Mouse (Mus musculus): Measurements from ENCODE around the gene Vmn1r21.
"Not testable (repeated sequence)": the region's sequence is repeated elsewhere in the genome, so short reads cannot be mapped to it uniquely, and the experiment has no call there.

The Vmn1r21 gene

GRCm38 (mm10) chr6:57850286-57850685 lies at the start of gene Vmn1r21:
Gene Vmn1r21 (minus strand): TSS chr6:57850343.
- no peak for DNase-seq (ENCODE audit: low spot score)

DNA sequence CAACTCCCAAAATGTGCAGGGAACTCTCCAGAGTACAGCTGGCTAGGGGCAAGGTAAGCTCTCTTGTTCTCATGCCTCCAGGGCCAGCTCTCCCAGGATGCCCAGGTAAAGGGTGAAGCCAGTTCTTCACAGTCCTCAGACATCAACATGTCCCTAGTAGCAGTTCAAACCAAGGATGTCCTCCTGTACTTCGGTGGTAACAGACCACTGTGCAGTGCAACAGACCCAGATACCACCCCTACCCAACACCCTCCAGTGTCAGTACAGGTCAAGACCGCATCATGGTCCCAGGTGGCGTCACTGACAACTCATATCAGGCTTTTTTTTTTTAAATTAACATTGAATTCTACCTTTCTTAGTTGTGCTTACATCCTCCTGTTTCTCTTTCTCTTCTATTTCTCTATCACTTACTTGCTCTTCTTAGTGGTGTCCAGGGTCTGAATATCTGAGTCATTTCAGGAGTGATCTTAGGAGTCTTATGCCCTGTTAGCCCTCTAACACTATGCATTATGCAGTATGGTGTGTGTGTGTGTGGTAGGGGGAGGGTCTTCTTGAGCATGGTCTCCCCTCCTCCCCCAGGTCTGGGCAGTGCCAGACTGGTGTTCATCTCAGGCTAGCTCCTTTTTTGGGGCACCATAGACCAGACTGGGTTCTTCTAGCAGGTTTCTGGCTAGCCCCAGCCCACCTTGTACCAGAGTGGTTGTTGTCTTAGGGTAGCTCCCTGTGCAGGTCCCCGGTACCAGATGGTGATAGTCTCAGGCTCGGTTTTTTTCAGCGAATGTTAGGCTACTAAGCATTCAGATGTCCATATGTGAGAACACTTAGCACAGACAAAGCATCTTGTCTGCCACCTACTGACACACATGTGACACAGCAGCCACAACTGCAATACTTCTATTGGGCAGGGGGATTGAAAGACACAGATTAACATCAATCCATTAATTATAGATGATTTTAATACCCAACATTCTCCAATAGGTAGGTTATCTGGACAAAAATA lies 9.2 kb upstream of the Vmn1r21 start:
- no peak for DNase-seq (ENCODE audit: low spot score)

GRCm38 (mm10) chr6:57851177-57851576 lies 1.0 kb upstream of the Vmn1r21 start:
- DNase-seq (ENCODE audit: low spot score), result not testable (repeated sequence)

- no peak for DNase-seq (ENCODE audit: low spot score)
These were observed 10.3 kb downstream of the Vmn1r21 start for GRCm38 (mm10) chr6:57839693-57840408.

DNA sequence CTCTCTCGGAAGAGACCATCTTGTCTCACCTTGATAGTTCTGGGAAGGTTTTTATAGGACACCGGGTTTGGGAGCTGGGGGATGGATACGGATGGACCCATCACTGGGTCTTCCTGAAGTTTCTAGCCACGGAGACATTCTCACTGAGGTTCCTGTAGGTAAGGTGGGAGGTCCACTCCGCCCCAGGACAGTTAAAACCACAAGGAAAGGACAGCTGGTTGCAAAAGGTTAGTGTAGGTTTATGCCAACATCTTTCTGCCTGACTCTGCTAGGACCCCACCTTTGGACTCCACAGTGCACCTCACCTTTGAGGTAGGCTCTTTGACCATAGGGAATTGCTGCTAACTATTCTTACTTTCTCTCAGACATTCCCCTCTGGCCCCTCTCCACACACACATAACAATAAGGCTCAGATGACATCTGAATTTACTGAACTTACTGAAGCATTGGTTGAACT lies 24.9 kb downstream of the Vmn1r21 start:
- DNase-seq (ENCODE audit: low spot score), result no peak

GRCm38 (mm10) chr6:57824422-57825258 lies 25.5 kb downstream of the Vmn1r21 start, which contains the start of gene Vopp1:
Gene Vopp1 (minus strand): TSS chr6:57825159.
- peak; percentile 13 for DNase-seq (ENCODE audit: low spot score)

DNA sequence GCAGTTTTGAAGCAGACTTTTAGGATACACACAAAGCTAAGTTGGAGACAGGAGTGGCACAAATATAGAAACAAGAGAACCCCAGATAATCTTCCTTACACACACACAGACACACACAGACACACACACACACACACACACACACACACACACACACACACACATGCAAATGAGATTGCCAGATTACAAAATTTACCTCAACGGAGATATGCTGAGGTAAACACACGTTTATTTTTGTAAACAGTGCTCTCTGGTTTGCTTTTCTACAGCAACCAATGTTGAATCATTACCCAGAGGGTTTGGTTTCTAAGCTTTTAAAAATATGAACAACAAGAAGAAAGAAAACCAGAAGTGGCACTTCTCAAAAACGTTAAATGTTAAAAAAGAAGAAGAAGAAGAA lies 26.7 kb downstream of the Vmn1r21 start:
- no peak for DNase-seq (ENCODE audit: low spot score)

- no peak for DNase-seq (ENCODE audit: low spot score)
These were observed 27.3 kb downstream of the Vmn1r21 start for GRCm38 (mm10) chr6:57822648-57823410.

- no peak for DNase-seq (ENCODE audit: low spot score)
These were observed 35.7 kb downstream of the Vmn1r21 start for GRCm38 (mm10) chr6:57814436-57814940.

DNA sequence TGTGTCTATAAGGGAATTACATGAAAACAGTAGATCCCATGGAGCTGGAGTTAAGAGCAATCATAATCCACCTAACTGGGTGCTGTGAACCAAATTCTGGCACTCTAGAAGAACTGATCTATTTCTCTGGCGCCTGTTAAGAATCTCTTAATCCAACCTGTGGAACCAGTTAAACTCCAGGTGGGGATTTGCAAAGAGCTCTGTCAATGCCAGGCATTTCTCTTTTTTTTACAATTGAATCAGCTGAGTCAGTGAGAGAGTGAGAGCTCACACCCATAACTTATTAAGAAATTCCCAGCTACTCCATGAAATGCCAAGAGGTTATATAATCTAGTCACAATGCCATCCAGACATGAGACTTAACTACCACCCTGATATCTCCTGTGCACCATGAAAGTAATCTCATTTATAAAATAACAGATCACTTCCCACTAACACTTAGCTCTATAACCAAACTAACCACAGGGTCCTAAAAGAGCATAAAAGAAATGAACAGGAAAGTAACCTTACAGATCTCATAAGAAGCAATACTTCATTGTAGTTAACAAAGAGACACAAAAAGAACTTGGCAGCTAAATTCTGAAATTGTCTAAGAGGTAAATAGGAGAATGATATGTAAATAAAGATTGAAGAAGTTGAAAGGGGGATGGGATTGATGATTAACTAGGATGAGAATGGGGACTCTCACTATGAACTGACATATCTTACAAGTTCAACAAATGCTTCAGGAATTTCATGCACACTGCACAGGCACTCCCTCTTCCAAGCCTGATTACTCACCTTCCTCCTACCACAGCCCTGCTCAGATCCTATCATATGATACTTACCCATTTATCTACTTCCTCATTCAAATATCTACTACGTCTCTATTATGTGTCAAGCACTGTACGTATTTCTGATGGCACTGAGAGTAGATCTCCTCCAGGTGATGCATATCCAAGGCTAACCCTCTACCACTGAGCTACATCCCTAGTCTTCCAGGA lies 38.1 kb downstream of the Vmn1r21 start:
- no peak for DNase-seq (ENCODE audit: low spot score)

- DNase-seq (ENCODE audit: low spot score), result no peak
These were observed 44.7 kb downstream of the Vmn1r21 start for GRCm38 (mm10) chr6:57805218-57806069.

DNA sequence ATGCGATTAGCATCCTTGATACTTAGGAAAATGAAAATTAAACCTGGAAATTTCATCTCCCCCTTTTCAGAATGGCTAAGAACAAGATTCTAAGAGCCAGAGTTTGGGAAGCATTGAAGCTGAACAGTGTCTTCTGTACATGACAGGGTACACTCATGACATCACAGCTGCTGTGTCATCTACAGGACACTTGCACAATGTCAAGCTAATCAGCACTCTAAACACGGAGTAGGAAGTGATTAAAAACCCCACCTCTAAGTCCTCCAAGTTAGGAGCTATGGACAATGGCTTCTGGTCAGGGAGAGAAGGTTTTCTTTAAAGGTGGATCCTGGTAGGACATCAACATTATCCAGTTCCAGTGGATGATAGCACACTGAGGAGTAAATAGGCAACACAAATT lies 47.0 kb downstream of the Vmn1r21 start:
- DNase-seq (ENCODE audit: low spot score), result no peak

- DNase-seq (ENCODE audit: low spot score), result no peak
These were observed 51.2 kb downstream of the Vmn1r21 start for GRCm38 (mm10) chr6:57798986-57799385.

DNA sequence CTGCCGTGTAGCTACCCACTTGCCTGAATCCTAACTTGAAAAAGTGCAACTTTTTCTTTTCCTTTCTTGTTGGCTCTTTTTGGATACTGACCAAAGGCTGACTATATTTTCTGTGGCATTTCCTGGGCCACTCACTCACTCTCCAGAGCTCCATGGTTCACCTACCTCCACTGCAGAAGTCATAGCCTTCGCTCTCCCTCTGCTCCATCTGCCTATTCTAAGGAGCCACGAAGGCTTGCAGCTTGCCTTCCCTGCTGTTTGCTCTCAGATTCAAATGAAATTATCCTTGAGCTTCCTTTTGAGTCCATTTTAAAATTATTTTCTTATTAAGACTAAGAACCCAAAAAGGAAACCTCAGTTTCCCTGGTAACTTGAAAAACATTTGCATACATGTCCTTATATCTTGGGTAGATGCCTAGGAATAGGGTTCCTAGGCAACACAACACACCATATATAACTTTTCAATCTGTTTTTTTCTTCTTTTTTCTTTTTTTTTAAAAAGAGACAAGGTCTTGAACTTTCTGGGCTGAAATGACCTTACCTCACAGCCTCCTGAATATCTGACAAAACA lies 53.2 kb downstream of the Vmn1r21 start:
- no peak for DNase-seq (ENCODE audit: low spot score)

DNA sequence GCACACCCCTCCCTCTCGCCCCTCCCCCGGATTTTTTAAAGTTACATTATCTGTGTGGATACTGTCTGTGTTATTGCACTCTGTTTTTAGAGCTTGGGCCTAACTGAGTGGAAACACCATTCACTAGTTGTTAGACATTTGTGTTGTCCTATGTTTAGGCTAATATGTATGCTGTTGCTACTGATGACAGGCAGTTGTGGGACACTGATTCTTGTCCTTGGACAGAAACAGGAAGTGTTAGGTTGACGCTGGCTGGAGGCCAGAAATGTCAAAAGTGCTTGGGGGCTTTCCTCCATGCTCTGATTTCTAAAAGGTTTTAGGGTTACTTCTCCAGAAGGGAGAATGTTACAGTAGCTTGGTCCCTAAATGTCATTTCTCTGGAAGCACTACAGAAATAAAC lies 54.3 kb downstream of the Vmn1r21 start:
- DNase-seq (ENCODE audit: low spot score), result no peak
